Mouse (Mus musculus): Measurements from ENCODE around the gene Eepd1.

GRCm38 (mm10) chr9:25486246-25486807, 5.0 kb downstream of the Eepd1 start:
- TF ChIP-seq CTCF (IDR thresholded peaks at IDR 0.05; ENCODE audit: insufficient read depth, low read depth, low read length): no peak
- TF ChIP-seq POLR2A (IDR thresholded peaks at IDR 0.05; ENCODE audit: insufficient read depth, low read depth, low read length): no peak
